Mouse (Mus musculus) lung, embryonic 14.5 days (tissue): ENCODE results near the gene Smarcc2. TPM values are rescaled to one million over a fixed set of nuclear protein-coding genes. Genes with fewer than 3 reads are reported as not detected.

Experiments used
- ATAC-seq: fragments of 200-750 bp; cut with Nextera tagmentation; 2 replicates; pipeline ENCODE4 v1.8.0; 2017; ENCODE audit warnings: mild to moderate bottlenecking, moderate TSS enrichment, moderate library complexity; ENCODE audit not compliant: insufficient read depth
- DNase-seq: peaks from one replicate; pipeline ENCODE4 v3.0.0-alpha.2; 2015
- H3K27ac ChIP-seq: fragments of 300-500 bp; sonication (generic); 2 replicates; pipeline ENCODE4 v1.5.1; 2014; ENCODE audit warnings: low read depth, mild to moderate bottlenecking, moderate library complexity
- H3K27me3 ChIP-seq: fragments of 300-500 bp; sonication (generic); 2 replicates; pipeline ENCODE4 v1.6.1; 2014; ENCODE audit warnings: low read length, control low read depth; ENCODE audit not compliant: insufficient read depth
- H3K36me3 ChIP-seq: fragments of 300-500 bp; sonication (generic); 2 replicates; pipeline ENCODE4 v1.6.1; 2014; ENCODE audit warnings: control low read depth; ENCODE audit not compliant: insufficient read depth
- H3K4me1 ChIP-seq: fragments of 300-500 bp; sonication (generic); 2 replicates; pipeline ENCODE4 v1.6.1; 2014; ENCODE audit warnings: antibody characterized with exemption, control low read depth; ENCODE audit not compliant: insufficient read depth
- H3K4me2 ChIP-seq: fragments of 300-500 bp; sonication (generic); 2 replicates; pipeline ENCODE4 v1.6.1; 2014; ENCODE audit warnings: mild to moderate bottlenecking
- H3K4me3 ChIP-seq: fragments of 300-500 bp; sonication (generic); 2 replicates; pipeline ENCODE4 v1.5.1; 2014; ENCODE audit warnings: low read depth, low read length
- H3K9ac ChIP-seq: fragments of 300-500 bp; sonication (generic); 2 replicates; pipeline ENCODE4 v1.6.1; 2014
- H3K9me3 ChIP-seq: fragments of 300-500 bp; sonication (generic); 2 replicates; pipeline ENCODE4 v1.6.1; 2016; ENCODE audit warnings: low read depth, low read length, control low read depth
- CTCF ChIP-seq: IDR thresholded peaks from 2 replicates; pipeline ENCODE4 v1.5.1; 2016; ENCODE audit warnings: antibody characterized with exemption, low read depth
- WGBS: fragments of 180-500 bp; shearing (Covaris S2); extraction: QIAGEN DNeasy Blood & Tissue Kit; methylation state at CpG from one replicate; pipeline ENCODE4 v1.1.7; 2014; 5-methylcytosine and 5-hydroxymethylcytosine counted together
- polyA plus RNA-seq: library from polyadenylated mRNA; unstranded; fragments of >200 nt; fragmentation: Nextera tagmentation; extraction: Ambion mirVana; gene quantifications from 2 replicates; pipeline ENCODE4 v1.2.1, GENCODE M21; 2014

Gene Smarcc2
- polyA plus RNA-seq, 1 experiment from 2014 or later = 81.1 TPM

GRCm38 (mm10) chr10:128493319-128493694, 34.3 kb downstream of the Smarcc2 start:
- Histone ChIP-seq H3K9ac (peak overlapping the region; percentile 87), H3K27ac (peak overlapping the region; percentile 95), H3K9me3 (no peaks in the 10 kb centered on the region), H3K4me2 (peak overlapping the region; percentile 86), H3K36me3 (peaks cover 40% of the 10 kb centered on the region), H3K4me3 (peak overlapping the region; percentile 84), H3K4me1 (peaks cover 11% of the 10 kb centered on the region), H3K27me3 (no peaks in the 10 kb centered on the region)
- no peak; the same call in 1 of the 2 replicates for ATAC-seq
- WGBS = 0% methylated on average over 12 of the region's 12 CpGs
- no peak for TF ChIP-seq CTCF
- DNase-seq = no peak

GRCm38 (mm10) chr10:128493695-128494666, 34.9 kb downstream of the Smarcc2 start, which contains the start of gene Myl6:
TSS of gene Myl6 (minus strand) at chr10:128494145.
- under 1% methylated on average over 45 of the region's 45 CpGs for WGBS
- no peaks in the 10 kb centered on the region for H3K27me3 ChIP-seq
- DNase-seq = peak; percentile 100
- H3K36me3 ChIP-seq = peaks cover 33% of the 10 kb centered on the region
- ATAC-seq = peak; percentile 91
- peak within 1 kb of the TSS; percentile 84 for H3K4me3 ChIP-seq
- peak within 1 kb of the TSS; percentile 95 for H3K27ac ChIP-seq
- no peaks in the 10 kb centered on the region for H3K9me3 ChIP-seq
- H3K9ac ChIP-seq = peak within 1 kb of the TSS; percentile 87
- peaks cover 11% of the 10 kb centered on the region for H3K4me1 ChIP-seq
- H3K4me2 ChIP-seq = peak within 1 kb of the TSS; percentile 86
- peak; percentile 86 for TF ChIP-seq CTCF

- H3K4me1 ChIP-seq = peaks cover 11% of the 10 kb centered on the region
These were observed 35.7 kb downstream of the Smarcc2 start for GRCm38 (mm10) chr10:128494667-128495245.

GRCm38 (mm10) chr10:128495270-128495669, 36.2 kb downstream of the Smarcc2 start:
- DNase-seq (no peak), ATAC-seq (no peak)
- H3K4me3 ChIP-seq = peak overlapping the region; percentile 84; the same call in 1 of the 2 replicates
- peaks cover 11% of the 10 kb centered on the region for H3K4me1 ChIP-seq
- no peak for TF ChIP-seq CTCF
- H3K36me3 ChIP-seq = peaks cover 20% of the 10 kb centered on the region
- H3K9ac ChIP-seq = no peak overlapping the region
- no peaks in the 10 kb centered on the region for H3K9me3 ChIP-seq
- H3K27ac ChIP-seq = no peak overlapping the region
- H3K4me2 ChIP-seq = peak overlapping the region; percentile 86
- no peaks in the 10 kb centered on the region for H3K27me3 ChIP-seq
- 76% methylated on average over 2 of the region's 2 CpGs for WGBS

More at GRCm38 (mm10) chr10:128494667-128495245, 35.7 kb downstream of the Smarcc2 start:
- Histone ChIP-seq H3K27me3 (no peaks in the 10 kb centered on the region), H3K9ac (peak overlapping the region; percentile 87), H3K9me3 (no peaks in the 10 kb centered on the region), H3K27ac (peak overlapping the region; percentile 95), H3K4me2 (peak overlapping the region; percentile 86), H3K4me3 (peak overlapping the region; percentile 84), H3K36me3 (peaks cover 25% of the 10 kb centered on the region)
- 43% methylated on average over 11 of the region's 11 CpGs for WGBS
- ATAC-seq (no peak), DNase-seq (no peak)
- no peak; the same call in 1 of the 2 replicates for TF ChIP-seq CTCF

GRCm38 (mm10) chr10:128495903-128496302, 36.9 kb downstream of the Smarcc2 start:
- no peak for ATAC-seq
- H3K9ac ChIP-seq = no peak overlapping the region
- TF ChIP-seq CTCF = no peak
- H3K4me3 ChIP-seq = no peak overlapping the region
- H3K9me3 ChIP-seq = no peaks in the 10 kb centered on the region
- H3K36me3 ChIP-seq = peaks cover 14% of the 10 kb centered on the region
- 66% methylated on average over 4 of the region's 4 CpGs for WGBS
- no peak for DNase-seq
- H3K4me2 ChIP-seq = no peak overlapping the region
- no peak overlapping the region for H3K27ac ChIP-seq
- H3K27me3 ChIP-seq = no peaks in the 10 kb centered on the region
- H3K4me1 ChIP-seq = peaks cover 11% of the 10 kb centered on the region

- peaks cover 9% of the 10 kb centered on the region for H3K4me1 ChIP-seq
- DNase-seq (no peak), ATAC-seq (no peak)
- peaks cover 7% of the 10 kb centered on the region for H3K36me3 ChIP-seq
- H3K9me3 ChIP-seq = no peaks in the 10 kb centered on the region
- TF ChIP-seq CTCF = no peak
- no peak overlapping the region for H3K4me3 ChIP-seq
- no peak overlapping the region for H3K9ac ChIP-seq
- H3K27ac ChIP-seq = no peak overlapping the region
- H3K27me3 ChIP-seq = no peaks in the 10 kb centered on the region
- WGBS = 32% methylated on average over 6 of the region's 6 CpGs
- H3K4me2 ChIP-seq = no peak overlapping the region
These were observed 37.5 kb downstream of the Smarcc2 start for GRCm38 (mm10) chr10:128496509-128497077.
